Mouse (Mus musculus) liver, embryonic 15.5 days (tissue): ENCODE results near the gene Uaca. TPM values are rescaled to one million over a fixed set of nuclear protein-coding genes. Genes with fewer than 3 reads are reported as not detected.

Experiments used
- ATAC-seq: fragments of 200-750 bp; cut with Nextera tagmentation; 2 replicates; pipeline ENCODE4 v1.8.0; 2017; ENCODE audit warnings: moderate number of reproducible peaks, mild to moderate bottlenecking, moderate library complexity; ENCODE audit not compliant: insufficient read depth
- H3K27ac ChIP-seq: fragments of 300-500 bp; sonication (generic); replicated peaks from 2 replicates; pipeline ENCODE4 v1.5.1; 2015; ENCODE audit warnings: mild to moderate bottlenecking, inconsistent platforms
- H3K27me3 ChIP-seq: fragments of 300-500 bp; sonication (generic); 2 replicates; pipeline ENCODE4 v1.6.1; 2015; ENCODE audit warnings: mild to moderate bottlenecking, inconsistent platforms
- H3K36me3 ChIP-seq: fragments of 300-500 bp; sonication (generic); replicated peaks from 2 replicates; pipeline ENCODE4 v1.6.1; 2015; ENCODE audit warnings: moderate library complexity, mild to moderate bottlenecking, inconsistent platforms
- H3K4me1 ChIP-seq: fragments of 300-500 bp; sonication (generic); replicated peaks from 2 replicates; pipeline ENCODE4 v1.6.1; 2015; ENCODE audit warnings: inconsistent platforms
- H3K4me2 ChIP-seq: fragments of 300-500 bp; sonication (generic); 2 replicates; pipeline ENCODE4 v1.6.1; 2015; ENCODE audit warnings: moderate library complexity, mild to moderate bottlenecking, inconsistent platforms
- H3K4me3 ChIP-seq: fragments of 300-500 bp; sonication (generic); replicated peaks from 2 replicates; pipeline ENCODE4 v1.5.1; 2015; ENCODE audit warnings: mild to moderate bottlenecking, inconsistent platforms
- H3K9ac ChIP-seq: fragments of 300-500 bp; sonication (generic); 2 replicates; pipeline ENCODE4 v1.6.1; 2015; ENCODE audit warnings: moderate library complexity, mild to moderate bottlenecking, inconsistent platforms
- H3K9me3 ChIP-seq: fragments of 300-500 bp; sonication (generic); replicated peaks from 2 replicates; pipeline ENCODE4 v1.6.1; 2016; ENCODE audit warnings: inconsistent platforms
- WGBS: fragments of 180-500 bp; shearing (Covaris S2); methylation state at CpG from one replicate; pipeline ENCODE4 v1.1.7; 2015; ENCODE audit warnings: mixed read lengths; ENCODE audit not compliant: insufficient replicate concordance; 5-methylcytosine and 5-hydroxymethylcytosine counted together
- polyA plus RNA-seq: library from polyadenylated mRNA; unstranded; fragments of >200 nt; fragmentation: Nextera tagmentation; extraction: Ambion mirVana; gene quantifications from 2 replicates; pipeline ENCODE4 v1.2.1, GENCODE M21; 2015

Gene Uaca
- polyA plus RNA-seq, 1 experiment from 2014 or later, result 2.6 TPM

DNA sequence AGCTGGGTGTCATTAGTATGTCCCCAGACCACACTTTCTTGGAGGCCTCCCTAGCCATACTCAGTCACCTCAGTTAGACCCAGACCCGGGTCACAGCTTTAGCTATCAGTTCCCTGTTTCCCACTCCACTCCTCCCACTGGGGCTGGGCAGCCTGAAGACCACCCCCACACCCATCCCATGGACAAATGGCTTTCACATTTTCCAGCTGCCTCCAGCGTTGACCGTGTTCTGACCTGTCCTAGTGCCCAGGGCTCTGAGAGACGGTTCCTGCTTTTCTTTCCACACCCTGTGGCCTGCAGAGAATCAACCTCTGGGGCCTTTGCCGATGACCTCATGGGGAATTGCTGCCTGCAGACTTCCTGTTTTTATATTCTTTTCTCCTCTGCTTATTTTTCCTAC, 36.5 kb upstream of the Uaca start:
- H3K4me3 ChIP-seq, result no peak overlapping the region
- ATAC-seq, result no peak
- H3K9ac ChIP-seq, result no peak overlapping the region
- no peak overlapping the region for H3K4me2 ChIP-seq
- WGBS, result 17% methylated on average over 5 of the region's 5 CpGs
- no peaks in the 10 kb centered on the region for H3K36me3 ChIP-seq
- H3K4me1 ChIP-seq, result no peaks in the 10 kb centered on the region
- H3K9me3 ChIP-seq, result no peaks in the 10 kb centered on the region
- no peak overlapping the region for H3K27ac ChIP-seq
- H3K27me3 ChIP-seq, result no peaks in the 10 kb centered on the region

GRCm38 (mm10) chr9:60759436-60760007, 34.8 kb upstream of the Uaca start:
- Histone ChIP-seq H3K36me3 (no peaks in the 10 kb centered on the region), H3K4me1 (no peaks in the 10 kb centered on the region), H3K27me3 (no peaks in the 10 kb centered on the region), H3K4me3 (no peak overlapping the region), H3K27ac (no peak overlapping the region), H3K9ac (no peak overlapping the region), H3K4me2 (no peak overlapping the region), H3K9me3 (no peaks in the 10 kb centered on the region)
- no peak for ATAC-seq
- WGBS, result 59% methylated on average over 10 of the region's 10 CpGs

GRCm38 (mm10) chr9:60765181-60765580, 29.2 kb upstream of the Uaca start:
- H3K36me3 ChIP-seq, result no peaks in the 10 kb centered on the region
- ATAC-seq, result no peak
- no peaks in the 10 kb centered on the region for H3K27me3 ChIP-seq
- H3K9ac ChIP-seq, result no peak overlapping the region
- no peaks in the 10 kb centered on the region for H3K4me1 ChIP-seq
- 14% methylated on average over 2 of the region's 2 CpGs for WGBS
- H3K27ac ChIP-seq, result no peak overlapping the region
- H3K4me3 ChIP-seq, result no peak overlapping the region
- H3K9me3 ChIP-seq, result no peaks in the 10 kb centered on the region
- no peak overlapping the region for H3K4me2 ChIP-seq

- Histone ChIP-seq H3K9me3 (no peaks in the 10 kb centered on the region), H3K27me3 (no peaks in the 10 kb centered on the region), H3K9ac (no peak overlapping the region), H3K27ac (no peak overlapping the region), H3K4me2 (no peak overlapping the region), H3K4me1 (no peaks in the 10 kb centered on the region), H3K36me3 (no peaks in the 10 kb centered on the region), H3K4me3 (no peak overlapping the region)
- ATAC-seq, result no peak
- whole genome bisulfite sequencing, result 78% methylated on average over 9 of the region's 9 CpGs
These were observed 25.9 kb upstream of the Uaca start for GRCm38 (mm10) chr9:60768393-60768792.

- WGBS, result 23% methylated on average over 6 of the region's 6 CpGs
- no peak overlapping the region for H3K4me3 ChIP-seq
- no peaks in the 10 kb centered on the region for H3K9me3 ChIP-seq
- no peak overlapping the region for H3K27ac ChIP-seq
- no peaks in the 10 kb centered on the region for H3K27me3 ChIP-seq
- no peak for ATAC-seq
- no peak overlapping the region for H3K4me2 ChIP-seq
- H3K9ac ChIP-seq, result no peak overlapping the region
- H3K36me3 ChIP-seq, result no peaks in the 10 kb centered on the region
- no peaks in the 10 kb centered on the region for H3K4me1 ChIP-seq
These were observed 24.6 kb upstream of the Uaca start for GRCm38 (mm10) chr9:60769711-60770111.

- Histone ChIP-seq H3K27me3 (no peaks in the 10 kb centered on the region), H3K4me1 (no peaks in the 10 kb centered on the region), H3K9me3 (no peaks in the 10 kb centered on the region), H3K4me3 (no peak overlapping the region), H3K27ac (no peak overlapping the region), H3K4me2 (no peak overlapping the region), H3K9ac (no peak overlapping the region), H3K36me3 (no peaks in the 10 kb centered on the region)
- no peak for ATAC-seq
- 49% methylated on average over 2 of the region's 2 CpGs for WGBS
These were observed 20.6 kb upstream of the Uaca start for GRCm38 (mm10) chr9:60773713-60774112.

GRCm38 (mm10) chr9:60776899-60777298, 17.4 kb upstream of the Uaca start:
- H3K36me3 ChIP-seq, result no peaks in the 10 kb centered on the region
- WGBS, result 53% methylated on average over 9 of the region's 9 CpGs
- H3K4me2 ChIP-seq, result no peak overlapping the region
- H3K4me3 ChIP-seq, result no peak overlapping the region
- H3K27me3 ChIP-seq, result no peaks in the 10 kb centered on the region
- no peaks in the 10 kb centered on the region for H3K4me1 ChIP-seq
- no peak for ATAC-seq
- H3K27ac ChIP-seq, result no peak overlapping the region
- no peak overlapping the region for H3K9ac ChIP-seq
- H3K9me3 ChIP-seq, result no peaks in the 10 kb centered on the region

DNA sequence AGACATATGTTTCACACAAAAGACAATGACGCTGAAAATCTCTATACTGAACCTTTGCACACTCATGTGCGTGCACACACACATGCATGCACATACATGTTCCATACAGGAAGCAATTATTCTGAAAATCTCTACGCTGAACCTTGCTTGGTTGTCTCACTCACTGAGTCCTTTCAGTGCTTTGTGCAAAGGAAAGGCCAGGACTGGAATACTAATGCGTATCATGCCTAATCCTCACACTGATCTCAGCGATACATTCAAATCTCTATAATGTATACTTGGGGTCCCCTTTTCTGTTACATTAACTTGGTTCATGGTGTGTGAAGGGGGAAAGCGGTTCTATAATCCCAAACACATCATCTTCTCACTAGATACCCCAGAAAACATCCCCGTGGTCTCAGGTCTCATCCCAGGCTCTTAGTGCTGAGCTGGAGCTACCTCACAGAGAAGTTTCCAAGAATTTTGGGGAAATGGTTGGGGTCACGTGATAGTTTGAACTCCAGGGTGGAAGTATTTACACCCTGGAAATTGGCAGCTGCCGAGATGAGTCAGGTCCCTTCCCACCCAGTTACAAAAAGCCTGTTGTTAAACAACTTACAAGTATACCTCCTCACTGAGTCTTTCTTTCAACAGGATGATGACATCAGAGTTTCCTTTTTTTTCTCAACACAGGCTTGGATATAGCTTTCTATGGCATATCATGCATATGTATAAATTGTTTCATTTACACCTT, 12.1 kb upstream of the Uaca start:
- no peak overlapping the region for H3K9ac ChIP-seq
- no peaks in the 10 kb centered on the region for H3K9me3 ChIP-seq
- H3K27me3 ChIP-seq, result no peaks in the 10 kb centered on the region
- H3K4me3 ChIP-seq, result no peak overlapping the region
- H3K4me1 ChIP-seq, result no peaks in the 10 kb centered on the region
- H3K4me2 ChIP-seq, result no peak overlapping the region
- no peaks in the 10 kb centered on the region for H3K36me3 ChIP-seq
- 71% methylated on average over 9 of the region's 9 CpGs for WGBS
- no peak for ATAC-seq
- no peak overlapping the region for H3K27ac ChIP-seq

DNA sequence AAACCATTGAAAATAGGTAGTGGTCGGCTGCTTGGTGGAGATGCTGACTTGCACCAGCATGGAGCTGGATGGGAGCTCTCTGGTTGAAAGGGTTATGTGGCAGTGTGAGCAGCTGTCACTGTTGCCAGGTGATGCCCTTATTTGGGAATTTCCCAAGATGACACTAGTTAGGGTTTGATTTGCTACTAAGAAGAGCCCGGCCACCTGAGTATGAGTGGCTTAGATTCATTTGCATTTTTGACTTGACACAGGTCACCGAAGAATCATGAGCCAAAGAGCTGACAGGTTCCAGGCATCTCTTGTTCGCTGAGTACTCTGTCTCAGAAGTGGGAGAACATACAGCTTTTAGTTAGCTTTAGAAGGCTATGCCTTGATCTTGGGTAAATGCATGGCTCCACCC, 9.3 kb upstream of the Uaca start:
- ATAC-seq, result no peak
- H3K9ac ChIP-seq, result no peak overlapping the region
- H3K4me3 ChIP-seq, result no peak overlapping the region
- no peaks in the 10 kb centered on the region for H3K27me3 ChIP-seq
- no peaks in the 10 kb centered on the region for H3K36me3 ChIP-seq
- H3K27ac ChIP-seq, result no peak overlapping the region
- no peaks in the 10 kb centered on the region for H3K4me1 ChIP-seq
- WGBS, result 60% methylated on average over 4 of the region's 4 CpGs
- no peak overlapping the region for H3K4me2 ChIP-seq
- H3K9me3 ChIP-seq, result no peaks in the 10 kb centered on the region

GRCm38 (mm10) chr9:60787517-60788110, 6.7 kb upstream of the Uaca start:
- no peaks in the 10 kb centered on the region for H3K4me1 ChIP-seq
- no peaks in the 10 kb centered on the region for H3K9me3 ChIP-seq
- no peak for ATAC-seq
- no peaks in the 10 kb centered on the region for H3K36me3 ChIP-seq
- H3K4me2 ChIP-seq, result no peak overlapping the region
- H3K9ac ChIP-seq, result no peak overlapping the region
- H3K27ac ChIP-seq, result no peak overlapping the region
- WGBS, result 14% methylated on average over 2 of the region's 2 CpGs
- H3K27me3 ChIP-seq, result peaks cover 7% of the 10 kb centered on the region
- no peak overlapping the region for H3K4me3 ChIP-seq

GRCm38 (mm10) chr9:60790282-60790681, 4.1 kb upstream of the Uaca start:
- ATAC-seq, result no peak
- H3K27me3 ChIP-seq, result peaks cover 32% of the 10 kb centered on the region
- H3K36me3 ChIP-seq, result no peaks in the 10 kb centered on the region
- H3K4me1 ChIP-seq, result 0 out of 2 replicates have a peak, but pooled peaks cover 5% of the 10 kb centered on the region
- H3K4me2 ChIP-seq, result no peak overlapping the region
- H3K27ac ChIP-seq, result no peak overlapping the region
- H3K9ac ChIP-seq, result no peak overlapping the region
- no peaks in the 10 kb centered on the region for H3K9me3 ChIP-seq
- H3K4me3 ChIP-seq, result no peak overlapping the region
- WGBS, result 56% methylated on average over 2 of the region's 2 CpGs
